Mouse (Mus musculus): Measurements from ENCODE around the gene Rpl18a.

Gene Rpl18a

GRCm38 (mm10) chr8:70856541-70857197, 40.5 kb downstream of the Rpl18a start:
- DNase-seq (ENCODE audit: low spot score in 2 of 2), result no peak

GRCm38 (mm10) chr8:70856028-70856427, 41.2 kb downstream of the Rpl18a start:
- no peak for DNase-seq (ENCODE audit: low spot score in 2 of 2)

GRCm38 (mm10) chr8:70853863-70854262, 43.3 kb downstream of the Rpl18a start:
- peak in 1 of 2 experiments; percentile 53 for DNase-seq (ENCODE audit: low spot score in 2 of 2)

- DNase-seq (ENCODE audit: low spot score in 2 of 2), result no peak
These were observed 44.5 kb downstream of the Rpl18a start for GRCm38 (mm10) chr8:70852595-70853231.

GRCm38 (mm10) chr8:70851837-70852236, 45.4 kb downstream of the Rpl18a start:
- DNase-seq (ENCODE audit: low spot score in 2 of 2), result no peak

- DNase-seq (ENCODE audit: low spot score in 2 of 2), result no peak
These were observed 46.3 kb downstream of the Rpl18a start for GRCm38 (mm10) chr8:70850947-70851346.

GRCm38 (mm10) chr8:70850132-70850845, 46.9 kb downstream of the Rpl18a start:
- DNase-seq (ENCODE audit: low spot score in 2 of 2), result no peak

GRCm38 (mm10) chr8:70849333-70849990, 47.8 kb downstream of the Rpl18a start:
- DNase-seq (ENCODE audit: low spot score in 2 of 2), result no peak

GRCm38 (mm10) chr8:70846371-70847154, 50.6 kb downstream of the Rpl18a start:
- DNase-seq (ENCODE audit: low spot score in 2 of 2), result peak in 1 of 2 experiments; percentile 43

GRCm38 (mm10) chr8:70845108-70845507, 52.1 kb downstream of the Rpl18a start:
- DNase-seq (ENCODE audit: low spot score in 2 of 2), result no peak

Data from natural killer cell, adult 2 months (primary cell).